Mouse (Mus musculus) lung, postnatal 0 days (tissue): ENCODE results near the gene Cebpa. TPM values are rescaled to one million over a fixed set of nuclear protein-coding genes. Genes with fewer than 3 reads are reported as not detected.

ENCODE experiments used
- ATAC-seq: fragments of 200-750 bp; cut with Nextera tagmentation; 2 replicates; pipeline ENCODE4 v1.8.0; 2017; ENCODE audit warnings: moderate library complexity
- DNase-seq: peaks from one replicate; pipeline ENCODE4 v3.0.0-alpha.2; 2016; ENCODE audit warnings: low spot score
- H3K27ac ChIP-seq: fragments of 300-500 bp; sonication (generic); 2 replicates; pipeline ENCODE4 v1.5.1; 2014; ENCODE audit warnings: antibody characterized with exemption, mild to moderate bottlenecking, low read length, mixed read lengths
- H3K27me3 ChIP-seq: fragments of 300-500 bp; sonication (generic); replicated peaks from 2 replicates; pipeline ENCODE4 v1.6.1; 2014; ENCODE audit warnings: low read length, mixed read lengths; ENCODE audit not compliant: insufficient read depth
- H3K36me3 ChIP-seq: fragments of 300-500 bp; sonication (generic); 2 replicates; pipeline ENCODE4 v1.6.1; 2014; ENCODE audit warnings: low read length, mixed read lengths; ENCODE audit not compliant: insufficient read depth
- H3K4me1 ChIP-seq: fragments of 300-500 bp; sonication (generic); 2 replicates; pipeline ENCODE4 v1.6.1; 2014; ENCODE audit warnings: antibody characterized with exemption, low read depth, low read length, mixed read lengths; ENCODE audit not compliant: insufficient read depth
- H3K4me2 ChIP-seq: fragments of 300-500 bp; sonication (generic); replicated peaks from 2 replicates; pipeline ENCODE4 v1.6.1; 2014; ENCODE audit warnings: low read depth, mild to moderate bottlenecking, low read length, moderate library complexity, mixed read lengths
- H3K4me3 ChIP-seq: fragments of 300-500 bp; sonication (generic); 2 replicates; pipeline ENCODE4 v1.5.1; 2014; ENCODE audit warnings: low read depth, low read length
- H3K9ac ChIP-seq: fragments of 300-500 bp; sonication (generic); replicated peaks from 2 replicates; pipeline ENCODE4 v1.6.1; 2014; ENCODE audit warnings: low read depth, mild to moderate bottlenecking
- H3K9me3 ChIP-seq: fragments of 300-500 bp; sonication (generic); 2 replicates; pipeline ENCODE4 v1.6.1; 2016; ENCODE audit warnings: low read length, mixed read lengths
- CTCF ChIP-seq: IDR thresholded peaks from 2 replicates; pipeline ENCODE4 v1.5.1; 2016; ENCODE audit warnings: antibody characterized with exemption, mild to moderate bottlenecking
- EP300 ChIP-seq: IDR thresholded peaks from 2 replicates; pipeline ENCODE4 v1.6.1; 2016; ENCODE audit warnings: antibody characterized with exemption, mild to moderate bottlenecking, control low read depth
- WGBS: fragments of 180-500 bp; shearing (Covaris S2); extraction: QIAGEN DNeasy Blood & Tissue Kit; methylation state at CpG from one replicate; pipeline ENCODE4 v1.1.7; 2014; 5-methylcytosine and 5-hydroxymethylcytosine counted together
- polyA plus RNA-seq: library from polyadenylated mRNA; unstranded; fragments of >200 nt; fragmentation: Nextera tagmentation; extraction: Ambion mirVana; gene quantifications from 2 replicates; pipeline ENCODE4 v1.2.1, GENCODE M21; 2015

The Cebpa gene
- 28.9 and 29.8 TPM in 2 replicates for polyA plus RNA-seq

DNA sequence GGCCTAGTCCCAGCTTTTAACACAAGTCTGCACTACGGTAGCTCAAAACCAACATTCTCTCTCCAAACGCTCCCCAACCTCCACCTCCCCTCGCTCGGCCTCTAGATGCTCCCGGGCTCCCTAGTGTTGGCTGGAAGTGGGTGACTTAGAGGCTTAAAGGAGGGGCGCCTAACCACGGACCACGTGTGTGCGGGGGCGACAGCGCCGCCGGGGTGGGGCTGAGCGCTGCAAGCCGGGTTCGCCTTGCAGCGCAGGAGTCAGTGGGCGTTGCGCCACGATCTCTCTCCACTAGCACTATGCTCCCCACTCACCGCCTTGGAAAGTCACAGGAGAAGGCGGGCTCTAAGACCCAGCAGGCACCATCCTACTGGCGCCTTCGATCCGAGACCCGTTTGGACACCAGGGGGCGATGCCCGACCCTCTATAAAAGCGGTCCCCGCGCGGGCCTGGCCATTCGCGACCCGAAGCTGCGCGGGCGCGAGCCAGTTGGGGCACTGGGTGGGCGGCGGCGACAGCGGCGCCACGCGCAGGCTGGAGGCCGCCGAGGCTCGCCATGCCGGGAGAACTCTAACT, at the start of gene Cebpa:
Gene Cebpa, plus strand, starts transcription at position 453 of the 573 bp plus-strand sequence.
- no peaks in the 10 kb centered on the region for H3K4me1 ChIP-seq
- WGBS = 2% methylated on average over 43 of the region's 50 CpGs
- H3K27ac ChIP-seq = peak within 1 kb of the TSS; percentile 85
- ATAC-seq (peak; percentile 89), DNase-seq (peak; percentile 98)
- no peaks in the 10 kb centered on the region for H3K27me3 ChIP-seq
- H3K9me3 ChIP-seq = no peaks in the 10 kb centered on the region
- H3K9ac ChIP-seq = peak within 1 kb of the TSS; percentile 77
- peak; percentile 93 for TF ChIP-seq CTCF
- TF ChIP-seq EP300 = no peak
- no peaks in the 10 kb centered on the region for H3K36me3 ChIP-seq
- H3K4me2 ChIP-seq = peak within 1 kb of the TSS; percentile 95
- peak within 1 kb of the TSS; percentile 75 for H3K4me3 ChIP-seq

DNA sequence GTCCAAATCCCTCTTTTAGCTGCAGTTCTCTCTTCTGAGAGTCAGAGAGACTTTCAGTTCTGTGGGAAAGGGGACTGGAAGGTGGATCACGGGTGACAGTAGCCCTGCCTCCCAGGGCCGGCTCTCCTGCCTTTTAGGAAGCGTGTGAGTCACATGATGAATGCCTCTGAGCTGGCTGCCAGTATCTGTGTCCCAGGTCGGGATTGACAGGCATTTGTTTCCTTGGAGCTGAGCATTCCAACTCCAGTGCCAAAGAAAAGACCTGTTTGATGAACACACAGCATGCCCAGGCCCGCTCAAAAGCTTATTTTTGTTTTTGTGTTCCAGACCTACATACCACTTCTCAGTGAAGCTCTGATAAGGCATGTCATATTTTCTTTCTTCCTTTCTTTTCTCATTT, 42.4 kb upstream of the Cebpa start:
- Histone ChIP-seq H3K9me3 (no peaks in the 10 kb centered on the region), H3K9ac (no peak overlapping the region), H3K4me3 (no peak overlapping the region), H3K36me3 (no peaks in the 10 kb centered on the region), H3K4me1 (no peaks in the 10 kb centered on the region), H3K27ac (no peak overlapping the region), H3K27me3 (no peaks in the 10 kb centered on the region), H3K4me2 (no peak overlapping the region)
- DNase-seq = no peak
- ATAC-seq = no peak
- TF ChIP-seq CTCF = no peak
- TF ChIP-seq EP300 = no peak
- 41% methylated on average over 5 of the region's 5 CpGs for WGBS

- H3K9ac ChIP-seq = no peak overlapping the region
- H3K4me2 ChIP-seq = peak overlapping the region; percentile 23
- TF ChIP-seq CTCF = peak; percentile 27; the same call in 1 of the 2 replicates
- TF ChIP-seq EP300 = peak; percentile 39
- H3K4me1 ChIP-seq = peaks cover under 1% of the 10 kb centered on the region; the same call in 1 of the 2 replicates
- 13% methylated on average over 10 of the region's 10 CpGs for WGBS
- peak overlapping the region; percentile 77 for H3K27ac ChIP-seq
- no peaks in the 10 kb centered on the region for H3K36me3 ChIP-seq
- no peaks in the 10 kb centered on the region for H3K9me3 ChIP-seq
- peak; percentile 84 for DNase-seq
- peak overlapping the region; percentile 16 for H3K4me3 ChIP-seq
- no peaks in the 10 kb centered on the region for H3K27me3 ChIP-seq
- ATAC-seq = peak; percentile 83
These were observed 38.2 kb upstream of the Cebpa start for GRCm38 (mm10) chr7:35080843-35081338.

- WGBS = 63% methylated on average over 9 of the region's 9 CpGs
- Histone ChIP-seq H3K4me3 (peak overlapping the region; percentile 16), H3K36me3 (no peaks in the 10 kb centered on the region), H3K4me1 (peaks cover 6% of the 10 kb centered on the region; the same call in 1 of the 2 replicates), H3K27me3 (no peaks in the 10 kb centered on the region), H3K9ac (no peak overlapping the region), H3K27ac (peak overlapping the region; percentile 77), H3K9me3 (no peaks in the 10 kb centered on the region), H3K4me2 (peak overlapping the region; percentile 23)
- TF ChIP-seq EP300 = no peak
- TF ChIP-seq CTCF = no peak
- ATAC-seq = no peak
- DNase-seq = no peak
These were observed 37.5 kb upstream of the Cebpa start for GRCm38 (mm10) chr7:35081406-35082104.

- ATAC-seq = peak; percentile 68
- H3K4me3 ChIP-seq = no peak overlapping the region
- WGBS = 50% methylated on average over 12 of the region's 12 CpGs
- no peak overlapping the region for H3K27ac ChIP-seq
- H3K27me3 ChIP-seq = peaks cover 5% of the 10 kb centered on the region
- DNase-seq = peak; percentile 67
- H3K9ac ChIP-seq = no peak overlapping the region
- TF ChIP-seq CTCF = no peak
- peak; percentile 42 for TF ChIP-seq EP300
- no peaks in the 10 kb centered on the region for H3K9me3 ChIP-seq
- no peak overlapping the region for H3K4me2 ChIP-seq
- H3K36me3 ChIP-seq = no peaks in the 10 kb centered on the region
- peaks cover 8% of the 10 kb centered on the region; the same call in 1 of the 2 replicates for H3K4me1 ChIP-seq
These were observed 34.3 kb upstream of the Cebpa start for GRCm38 (mm10) chr7:35084565-35085360.
